Mouse (Mus musculus): ENCODE measurements at regions not wholly inside any gene's neighbourhood (a gene's known extent, or its start where the extent isn't known, plus 50 kb on each side); places are given as distances from the start of the nearest gene placed in this dataset.

- no peak overlapping the region for H3K27ac ChIP-seq (ENCODE audit: insufficient read depth, low read length)
- WGBS: 23% methylated on average over 3 of the region's 3 CpGs
- H3K4me3 ChIP-seq (replicated peaks; ENCODE audit: insufficient read depth, low read depth, low read length): no peak overlapping the region
- TF ChIP-seq CTCF (IDR thresholded peaks at IDR 0.05; ENCODE audit: borderline replicate concordance, insufficient read depth, low read depth, low read length) (peak; percentile 26; the same call in 1 of the 2 replicates), POLR2A (IDR thresholded peaks at IDR 0.05; ENCODE audit: borderline replicate concordance, insufficient read depth, low read length) (no peak)
- peak in 1 of 2 experiments; percentile 18 for DNase-seq
- H3K27me3 ChIP-seq (ENCODE audit: control insufficient read depth, insufficient read depth, low read length): no peaks in the 10 kb centered on the region
- no peaks in the 10 kb centered on the region; the same call in 1 of the 2 replicates for H3K4me1 ChIP-seq (ENCODE audit: control insufficient read depth, insufficient read depth, low read length)
Measured at GRCm38 (mm10) chrX:159043432-159043831, 166.7 kb upstream of the Rps6ka3 start.

DNA sequence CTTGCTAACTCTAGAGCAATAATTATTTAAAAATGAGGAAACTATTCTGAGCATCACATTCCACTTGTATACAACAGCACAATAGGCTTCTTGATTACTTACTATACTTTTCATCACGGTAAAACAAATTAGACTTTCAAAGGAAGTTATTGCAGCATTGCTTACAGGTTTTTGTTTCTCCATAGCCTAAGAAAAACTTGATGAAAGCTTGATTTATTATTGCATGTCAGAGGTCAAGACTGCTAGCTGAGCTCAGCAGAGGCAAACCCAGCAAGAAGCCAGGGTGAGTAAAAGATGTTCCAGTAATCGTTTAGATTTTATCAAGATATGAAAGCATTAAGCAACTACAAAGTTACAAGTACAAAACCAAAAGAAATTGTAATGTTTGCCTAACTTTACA lies 162.2 kb upstream of the Rps6ka3 start:
- WGBS: 60% methylated on average over 2 of the region's 2 CpGs
- Histone ChIP-seq H3K27me3 (ENCODE audit: control insufficient read depth, insufficient read depth, low read length) (no peaks in the 10 kb centered on the region), H3K4me1 (ENCODE audit: control insufficient read depth, insufficient read depth, low read length) (no peaks in the 10 kb centered on the region; the same call in 1 of the 2 replicates), H3K4me3 (replicated peaks; ENCODE audit: insufficient read depth, low read depth, low read length) (no peak overlapping the region), H3K27ac (ENCODE audit: insufficient read depth, low read length) (no peak overlapping the region)
- no peak for TF ChIP-seq POLR2A (IDR thresholded peaks at IDR 0.05; ENCODE audit: borderline replicate concordance, insufficient read depth, low read length)
- no peak for TF ChIP-seq CTCF (IDR thresholded peaks at IDR 0.05; ENCODE audit: borderline replicate concordance, insufficient read depth, low read depth, low read length)
- no peak for DNase-seq

GRCm38 (mm10) chrX:159055689-159056461 lies 154.2 kb upstream of the Rps6ka3 start:
- no peak overlapping the region for H3K4me3 ChIP-seq (replicated peaks; ENCODE audit: insufficient read depth, low read depth, low read length)
- no peaks in the 10 kb centered on the region for H3K4me1 ChIP-seq (ENCODE audit: control insufficient read depth, insufficient read depth, low read length)
- TF ChIP-seq POLR2A (IDR thresholded peaks at IDR 0.05; ENCODE audit: borderline replicate concordance, insufficient read depth, low read length) (no peak), CTCF (IDR thresholded peaks at IDR 0.05; ENCODE audit: borderline replicate concordance, insufficient read depth, low read depth, low read length) (no peak)
- no peaks in the 10 kb centered on the region for H3K27me3 ChIP-seq (ENCODE audit: control insufficient read depth, insufficient read depth, low read length)
- no peak overlapping the region for H3K27ac ChIP-seq (ENCODE audit: insufficient read depth, low read length)
- DNase-seq: no peak
- WGBS: 88% methylated on average over 8 of the region's 8 CpGs

GRCm38 (mm10) chrX:159056462-159056805 lies 153.7 kb upstream of the Rps6ka3 start:
- Histone ChIP-seq H3K4me3 (replicated peaks; ENCODE audit: insufficient read depth, low read depth, low read length) (no peak overlapping the region), H3K4me1 (ENCODE audit: control insufficient read depth, insufficient read depth, low read length) (no peaks in the 10 kb centered on the region), H3K27me3 (ENCODE audit: control insufficient read depth, insufficient read depth, low read length) (no peaks in the 10 kb centered on the region), H3K27ac (ENCODE audit: insufficient read depth, low read length) (no peak overlapping the region)
- TF ChIP-seq POLR2A (IDR thresholded peaks at IDR 0.05; ENCODE audit: borderline replicate concordance, insufficient read depth, low read length): no peak
- TF ChIP-seq CTCF (IDR thresholded peaks at IDR 0.05; ENCODE audit: borderline replicate concordance, insufficient read depth, low read depth, low read length): no peak
- DNase-seq: no peak

- H3K27me3 ChIP-seq (ENCODE audit: control insufficient read depth, insufficient read depth, low read length): no peaks in the 10 kb centered on the region
- no peak overlapping the region for H3K4me3 ChIP-seq (replicated peaks; ENCODE audit: insufficient read depth, low read depth, low read length)
- DNase-seq: peak in 1 of 2 experiments; percentile 61
- H3K4me1 ChIP-seq (ENCODE audit: control insufficient read depth, insufficient read depth, low read length): no peaks in the 10 kb centered on the region
- H3K27ac ChIP-seq (ENCODE audit: insufficient read depth, low read length): no peak overlapping the region
- TF ChIP-seq POLR2A (IDR thresholded peaks at IDR 0.05; ENCODE audit: borderline replicate concordance, insufficient read depth, low read length) (no peak), CTCF (IDR thresholded peaks at IDR 0.05; ENCODE audit: borderline replicate concordance, insufficient read depth, low read depth, low read length) (no peak)
Measured at GRCm38 (mm10) chrX:159058931-159059330, 151.2 kb upstream of the Rps6ka3 start.

GRCm38 (mm10) chrX:159061322-159061721 lies 148.8 kb upstream of the Rps6ka3 start:
- TF ChIP-seq POLR2A (IDR thresholded peaks at IDR 0.05; ENCODE audit: borderline replicate concordance, insufficient read depth, low read length) (no peak), CTCF (IDR thresholded peaks at IDR 0.05; ENCODE audit: borderline replicate concordance, insufficient read depth, low read depth, low read length) (no peak)
- H3K4me1 ChIP-seq (ENCODE audit: control insufficient read depth, insufficient read depth, low read length): no peaks in the 10 kb centered on the region
- H3K27me3 ChIP-seq (ENCODE audit: control insufficient read depth, insufficient read depth, low read length): no peaks in the 10 kb centered on the region
- no peak overlapping the region for H3K27ac ChIP-seq (ENCODE audit: insufficient read depth, low read length)
- DNase-seq: no peak
- no peak overlapping the region for H3K4me3 ChIP-seq (replicated peaks; ENCODE audit: insufficient read depth, low read depth, low read length)

GRCm38 (mm10) chrX:159066212-159066611 lies 143.9 kb upstream of the Rps6ka3 start:
- DNase-seq: peak in 1 of 2 experiments; percentile 63
- H3K27ac ChIP-seq (ENCODE audit: insufficient read depth, low read length): no peak overlapping the region
- no peaks in the 10 kb centered on the region for H3K27me3 ChIP-seq (ENCODE audit: control insufficient read depth, insufficient read depth, low read length)
- TF ChIP-seq CTCF (IDR thresholded peaks at IDR 0.05; ENCODE audit: borderline replicate concordance, insufficient read depth, low read depth, low read length) (no peak), POLR2A (IDR thresholded peaks at IDR 0.05; ENCODE audit: borderline replicate concordance, insufficient read depth, low read length) (no peak)
- H3K4me3 ChIP-seq (replicated peaks; ENCODE audit: insufficient read depth, low read depth, low read length): no peak overlapping the region
- 21% methylated on average over 2 of the region's 2 CpGs for WGBS
- no peaks in the 10 kb centered on the region for H3K4me1 ChIP-seq (ENCODE audit: control insufficient read depth, insufficient read depth, low read length)

DNA sequence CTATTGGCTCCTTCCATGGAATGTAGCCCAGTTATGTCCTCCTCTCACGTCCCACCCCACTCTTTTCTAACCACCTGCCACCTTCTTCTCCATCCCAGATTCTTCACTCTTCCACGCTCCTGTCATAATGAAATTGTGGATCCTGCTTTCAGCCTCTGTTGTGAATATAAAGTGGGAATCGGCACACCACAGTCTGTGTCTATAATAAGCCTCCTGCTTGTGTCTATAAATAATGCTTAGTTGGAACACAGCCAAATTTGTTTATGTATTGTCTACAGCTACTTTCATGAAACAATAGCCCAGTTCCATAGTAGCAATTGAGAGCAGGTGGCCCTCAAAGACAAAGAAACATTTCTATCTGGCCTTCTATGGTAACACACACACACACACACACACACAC lies 137.5 kb upstream of the Rps6ka3 start:
- peaks cover 3% of the 10 kb centered on the region; the same call in 1 of the 2 replicates for H3K4me1 ChIP-seq (ENCODE audit: control insufficient read depth, insufficient read depth, low read length)
- TF ChIP-seq CTCF (IDR thresholded peaks at IDR 0.05; ENCODE audit: borderline replicate concordance, insufficient read depth, low read depth, low read length): no peak
- no peak for TF ChIP-seq POLR2A (IDR thresholded peaks at IDR 0.05; ENCODE audit: borderline replicate concordance, insufficient read depth, low read length)
- H3K4me3 ChIP-seq (replicated peaks; ENCODE audit: insufficient read depth, low read depth, low read length): no peak overlapping the region
- peak in 1 of 2 experiments; percentile 6 for DNase-seq
- WGBS: 22% methylated on average over 3 of the region's 3 CpGs
- H3K27ac ChIP-seq (ENCODE audit: insufficient read depth, low read length): no peak overlapping the region
- H3K27me3 ChIP-seq (ENCODE audit: control insufficient read depth, insufficient read depth, low read length): no peaks in the 10 kb centered on the region
